20 mouse cellular contexts compared by ENCODE assay signal in genomic region chr17:9917031-9917430, GRCm38 (mm10).
"Had no signal": no experiment of that assay in that cellular context is flagged by ENCODE, and none has a peak within 500 bp of the region (broad histone marks: within the 10 kb centered on the region; RNA-seq: fewer than 3 reads in every experiment).

No protein-coding gene starts in this region.

- H3K9me3 ChIP-seq: lung, embryonic 15.5 days; midbrain, embryonic 12.5 days; neural tube, embryonic 13.5 days; neural tube, embryonic 15.5 days; stomach, embryonic 15.5 days had no signal

- H3K4me3 ChIP-seq: lung, embryonic 15.5 days; midbrain, embryonic 10.5 days; midbrain, embryonic 12.5 days; myocyte; neural tube, embryonic 13.5 days; neural tube, embryonic 15.5 days; stomach, embryonic 15.5 days had no signal

- H3K9ac ChIP-seq: lung, embryonic 15.5 days; midbrain, embryonic 12.5 days; neural tube, embryonic 13.5 days; neural tube, embryonic 15.5 days; stomach, embryonic 15.5 days had no signal

- H3K36me3 ChIP-seq: lung, embryonic 15.5 days; midbrain, embryonic 10.5 days; midbrain, embryonic 12.5 days; neural tube, embryonic 13.5 days; neural tube, embryonic 15.5 days; stomach, embryonic 15.5 days had no signal

- DNase-seq: lung, adult 2 months; lung, postnatal 14 days; lung, postnatal 4 days; midbrain, embryonic 14.5 days; retina, postnatal 1 day; right cerebral cortex, adult 18-20 months; right cerebral cortex, postnatal 25 days; right cerebral cortex, postnatal 4 days; spleen, adult 18-20 months; thymus, adult 2 months; thymus, postnatal 25 days; thymus, postnatal 4 days had no signal

- H3K4me1 ChIP-seq: lung, embryonic 15.5 days; midbrain, embryonic 12.5 days; stomach, embryonic 15.5 days had no signal

- H3K27me3 ChIP-seq: lung, embryonic 15.5 days; neural tube, embryonic 13.5 days; neural tube, embryonic 15.5 days; stomach, embryonic 15.5 days had no signal

- H3K27ac ChIP-seq: lung, embryonic 15.5 days; midbrain, embryonic 10.5 days; midbrain, embryonic 12.5 days; neural tube, embryonic 13.5 days; neural tube, embryonic 15.5 days; stomach, embryonic 15.5 days; stomach, postnatal 0 days had no signal
